Mouse (Mus musculus) midbrain, embryonic 16.5 days (tissue): ENCODE measurements around the gene Grid2. TPM values are rescaled to one million over a fixed set of nuclear protein-coding genes. Genes with fewer than 3 reads are reported as not detected.

Experiments used
- ATAC-seq: fragments of 200-750 bp; cut with Nextera tagmentation; 2 replicates; pipeline ENCODE4 v1.8.0; 2017; ENCODE audit warnings: moderate TSS enrichment
- H3K27ac ChIP-seq: fragments of 300-500 bp; sonication (generic); 2 replicates; pipeline ENCODE4 v1.5.1; 2014; ENCODE audit warnings: mild to moderate bottlenecking, low read length, mixed read lengths
- H3K27me3 ChIP-seq: fragments of 300-500 bp; sonication (generic); 2 replicates; pipeline ENCODE4 v1.6.1; 2014; ENCODE audit warnings: low read depth, low read length, mixed read lengths; ENCODE audit not compliant: control insufficient read depth, insufficient read depth
- H3K36me3 ChIP-seq: fragments of 300-500 bp; sonication (generic); 2 replicates; pipeline ENCODE4 v1.6.1; 2014; ENCODE audit warnings: mild to moderate bottlenecking, low read length, moderate library complexity, mixed read lengths; ENCODE audit not compliant: control insufficient read depth, insufficient read depth
- H3K4me1 ChIP-seq: fragments of 300-500 bp; sonication (generic); 2 replicates; pipeline ENCODE4 v1.6.1; 2014; ENCODE audit warnings: mild to moderate bottlenecking, low read length, mixed read lengths; ENCODE audit not compliant: control insufficient read depth, insufficient read depth
- H3K4me2 ChIP-seq: fragments of 300-500 bp; sonication (generic); 2 replicates; pipeline ENCODE4 v1.6.1; 2014; ENCODE audit warnings: mild to moderate bottlenecking, low read length, mixed read lengths
- H3K4me3 ChIP-seq: fragments of 300-500 bp; sonication (generic); 2 replicates; pipeline ENCODE4 v1.5.1; 2014; ENCODE audit warnings: low read depth, mild to moderate bottlenecking, low read length, moderate library complexity, mixed read lengths
- H3K9ac ChIP-seq: fragments of 300-500 bp; sonication (generic); 2 replicates; pipeline ENCODE4 v1.6.1; 2014; ENCODE audit warnings: low read depth, low read length, mixed read lengths
- H3K9me3 ChIP-seq: fragments of 300-500 bp; sonication (generic); replicated peaks from 2 replicates; pipeline ENCODE4 v1.6.1; 2014; ENCODE audit warnings: mild to moderate bottlenecking, low read length, mixed read lengths; ENCODE audit not compliant: control insufficient read depth, poor library complexity, severe bottlenecking
- WGBS: fragments of 180-500 bp; shearing (Covaris S2); extraction: QIAGEN DNeasy Blood & Tissue Kit; methylation state at CpG from one replicate; pipeline ENCODE4 v1.1.7; 2014; 5-methylcytosine and 5-hydroxymethylcytosine counted together
- polyA plus RNA-seq: library from polyadenylated mRNA; unstranded; fragments of >200 nt; fragmentation: Nextera tagmentation; extraction: Ambion mirVana; gene quantifications from 2 replicates; pipeline ENCODE4 v1.2.1, GENCODE M21; 2015

The Grid2 gene
- polyA plus RNA-seq, 1 experiment from 2014 or later = 13.8 TPM

DNA sequence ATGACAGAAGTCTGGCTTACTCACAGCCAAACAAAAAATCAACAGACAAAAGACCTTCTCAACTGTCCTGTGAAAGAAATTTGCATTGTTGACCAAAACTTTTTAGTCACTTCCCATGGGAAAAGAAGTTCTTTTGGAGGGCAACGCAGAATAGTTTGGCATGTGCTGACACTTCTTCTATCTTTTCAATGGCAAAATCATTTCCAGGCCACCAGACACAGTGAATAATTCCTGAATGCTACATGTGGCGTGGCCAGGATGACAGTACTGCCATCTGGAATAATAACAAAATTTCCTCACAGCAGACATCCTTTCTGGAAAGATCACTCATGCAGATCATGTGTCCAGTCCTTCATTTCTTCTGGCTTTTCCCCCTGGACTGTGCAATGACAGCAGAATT, 478.1 kb downstream of the Grid2 start:
- 45% methylated on average over 2 of the region's 2 CpGs for WGBS
- ATAC-seq = no peak

DNA sequence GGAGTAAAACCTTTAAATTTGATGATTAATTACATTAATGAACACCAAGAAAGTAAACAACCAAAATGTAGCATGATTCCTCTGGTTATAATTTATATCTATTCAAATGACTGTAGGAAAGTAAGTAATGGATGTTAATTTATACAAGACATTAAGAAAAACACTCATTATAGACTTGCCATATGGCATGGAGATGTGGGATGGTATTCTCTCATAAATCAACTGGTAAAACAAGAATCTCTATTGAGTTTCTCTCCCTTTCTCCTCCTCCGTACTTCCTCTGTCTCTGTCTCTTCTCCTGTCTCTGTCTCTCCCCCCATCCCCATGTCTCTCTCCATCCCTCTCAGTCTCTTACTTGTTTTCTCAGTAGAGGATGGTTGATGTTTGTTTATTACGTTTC, 506.9 kb downstream of the Grid2 start:
- Histone ChIP-seq H3K4me2 (no peak overlapping the region), H3K9me3 (0 out of 2 replicates have a peak, but pooled peaks cover 3% of the 10 kb centered on the region), H3K9ac (no peak overlapping the region), H3K36me3 (no peaks in the 10 kb centered on the region), H3K4me3 (no peak overlapping the region), H3K27ac (no peak overlapping the region), H3K4me1 (no peaks in the 10 kb centered on the region), H3K27me3 (no peaks in the 10 kb centered on the region)
- ATAC-seq = no peak
- WGBS = 83% methylated on average over 2 of the region's 2 CpGs

More for the DNA sequence above, 478.1 kb downstream of the Grid2 start:
- Histone ChIP-seq H3K9me3 (no peaks in the 10 kb centered on the region), H3K36me3 (no peaks in the 10 kb centered on the region), H3K4me2 (no peak overlapping the region), H3K27ac (no peak overlapping the region), H3K4me3 (no peak overlapping the region), H3K27me3 (no peaks in the 10 kb centered on the region), H3K9ac (no peak overlapping the region), H3K4me1 (no peaks in the 10 kb centered on the region)

DNA sequence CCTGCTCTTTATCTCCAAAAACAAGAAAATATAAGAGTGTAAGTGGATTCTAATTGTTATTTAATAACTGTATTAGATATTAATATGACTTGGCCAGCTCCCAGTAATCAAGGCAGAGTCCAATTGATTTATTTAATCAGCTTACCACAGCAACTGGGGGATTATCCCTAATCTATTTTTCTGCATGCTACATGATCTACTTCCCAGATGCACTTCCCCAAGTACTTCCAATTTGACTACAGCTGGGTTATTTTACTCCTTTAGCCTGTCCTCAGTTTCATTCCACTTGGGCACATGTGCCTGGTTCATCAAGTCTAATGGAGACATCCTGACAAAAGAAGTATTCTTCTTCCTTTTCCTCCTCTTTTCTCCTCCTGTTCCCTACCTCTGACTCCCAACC, 539.0 kb downstream of the Grid2 start:
- H3K27me3 ChIP-seq = no peaks in the 10 kb centered on the region
- H3K4me2 ChIP-seq = no peak overlapping the region
- no peak overlapping the region for H3K9ac ChIP-seq

DNA sequence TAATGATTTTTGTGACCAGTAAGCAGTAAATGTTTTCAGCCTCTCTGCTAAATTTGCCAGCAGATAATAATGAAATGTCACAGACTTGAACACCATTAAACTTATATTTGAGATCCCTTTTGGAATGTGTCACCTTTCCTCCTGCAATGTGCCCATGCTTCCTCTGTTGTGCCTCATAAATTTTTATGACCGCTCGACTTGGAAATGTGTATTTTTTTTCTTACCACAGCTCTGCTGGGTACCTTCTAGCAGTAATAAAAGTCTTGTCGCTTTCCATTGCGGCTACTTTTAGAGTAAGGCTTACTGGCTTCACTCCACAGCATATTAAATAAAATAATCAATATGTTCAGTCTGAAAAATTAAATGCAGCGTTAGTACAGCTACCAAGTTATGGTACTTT, 564.6 kb downstream of the Grid2 start:
- ATAC-seq = no peak; the same call in 1 of the 2 replicates
- Histone ChIP-seq H3K4me2 (no peak overlapping the region), H3K27me3 (no peaks in the 10 kb centered on the region), H3K9ac (no peak overlapping the region), H3K9me3 (no peaks in the 10 kb centered on the region), H3K36me3 (no peaks in the 10 kb centered on the region), H3K27ac (no peak overlapping the region), H3K4me1 (no peaks in the 10 kb centered on the region), H3K4me3 (no peak overlapping the region)
- 72% methylated on average over 5 of the region's 5 CpGs for WGBS

More for the DNA sequence above, 539.0 kb downstream of the Grid2 start:
- H3K9me3 ChIP-seq = no peaks in the 10 kb centered on the region
- ATAC-seq = no peak
- H3K36me3 ChIP-seq = no peaks in the 10 kb centered on the region
- no peak overlapping the region for H3K4me3 ChIP-seq
- no peak overlapping the region for H3K27ac ChIP-seq
- H3K4me1 ChIP-seq = no peaks in the 10 kb centered on the region

DNA sequence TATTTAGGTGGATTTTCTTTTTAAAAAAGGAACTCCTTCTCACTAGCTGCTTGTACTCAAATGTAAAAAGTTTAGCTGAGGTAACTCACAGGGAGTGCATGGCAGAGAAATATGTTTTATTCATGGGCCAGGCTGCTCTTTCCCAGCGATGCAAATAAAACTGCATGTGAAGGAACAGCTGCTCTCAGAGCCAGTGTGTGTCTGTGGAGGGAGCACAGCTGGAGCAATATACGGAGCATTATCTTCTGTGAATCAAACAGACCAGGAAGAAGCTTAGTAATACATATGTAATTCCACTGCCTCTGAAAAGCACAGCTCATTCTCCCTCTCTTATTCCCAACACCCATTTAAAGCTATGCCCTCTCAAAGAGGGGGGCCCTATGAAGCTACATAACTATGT, 607.0 kb downstream of the Grid2 start:
- peaks cover 7% of the 10 kb centered on the region for H3K4me1 ChIP-seq
- H3K27me3 ChIP-seq = no peaks in the 10 kb centered on the region
- ATAC-seq = peak; percentile 86
- H3K4me3 ChIP-seq = no peak overlapping the region
- H3K9ac ChIP-seq = no peak overlapping the region
- peak overlapping the region; percentile 9; the same call in 1 of the 2 replicates for H3K4me2 ChIP-seq
- 7% methylated on average over 2 of the region's 2 CpGs for WGBS
- no peak overlapping the region for H3K27ac ChIP-seq
- H3K9me3 ChIP-seq = no peaks in the 10 kb centered on the region
- H3K36me3 ChIP-seq = no peaks in the 10 kb centered on the region

DNA sequence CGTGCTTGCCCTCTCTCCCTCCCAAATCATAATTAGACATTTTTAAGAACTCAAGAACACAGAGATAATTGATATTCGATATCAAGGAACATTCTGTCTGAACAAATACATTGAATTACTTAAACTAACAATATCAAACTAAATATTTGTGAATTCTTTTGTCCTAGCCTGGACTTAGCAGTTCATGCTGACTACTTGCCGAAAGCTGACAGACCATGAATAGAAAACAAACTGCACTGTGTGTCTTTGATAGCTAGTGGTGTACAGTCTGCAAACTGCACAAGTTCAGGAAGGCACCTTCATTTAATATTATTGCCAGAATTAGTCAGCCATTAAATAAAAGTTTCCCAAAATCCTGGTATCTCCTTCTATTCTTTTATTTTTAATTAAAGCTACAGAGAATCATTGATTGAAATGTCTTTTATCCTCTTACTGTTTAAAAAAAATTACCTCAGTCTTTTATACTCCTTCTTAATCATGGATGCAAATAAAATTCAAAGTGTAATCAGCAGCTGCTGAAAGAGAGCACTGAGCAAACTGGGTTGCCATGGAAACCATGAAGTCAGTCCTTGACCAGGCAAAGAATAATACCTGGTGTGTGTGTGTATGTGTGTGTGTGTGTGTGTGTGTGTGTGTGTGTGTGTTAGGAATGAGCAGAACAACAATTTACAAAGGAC, 621.5 kb downstream of the Grid2 start:
- Histone ChIP-seq H3K9me3 (no peaks in the 10 kb centered on the region), H3K36me3 (no peaks in the 10 kb centered on the region), H3K27ac (peak overlapping the region; percentile 71), H3K4me1 (peaks cover 11% of the 10 kb centered on the region), H3K4me3 (no peak overlapping the region), H3K9ac (no peak overlapping the region), H3K27me3 (no peaks in the 10 kb centered on the region), H3K4me2 (no peak overlapping the region)
- 33% methylated on average over 3 of the region's 3 CpGs for WGBS
- ATAC-seq = peak; percentile 96

DNA sequence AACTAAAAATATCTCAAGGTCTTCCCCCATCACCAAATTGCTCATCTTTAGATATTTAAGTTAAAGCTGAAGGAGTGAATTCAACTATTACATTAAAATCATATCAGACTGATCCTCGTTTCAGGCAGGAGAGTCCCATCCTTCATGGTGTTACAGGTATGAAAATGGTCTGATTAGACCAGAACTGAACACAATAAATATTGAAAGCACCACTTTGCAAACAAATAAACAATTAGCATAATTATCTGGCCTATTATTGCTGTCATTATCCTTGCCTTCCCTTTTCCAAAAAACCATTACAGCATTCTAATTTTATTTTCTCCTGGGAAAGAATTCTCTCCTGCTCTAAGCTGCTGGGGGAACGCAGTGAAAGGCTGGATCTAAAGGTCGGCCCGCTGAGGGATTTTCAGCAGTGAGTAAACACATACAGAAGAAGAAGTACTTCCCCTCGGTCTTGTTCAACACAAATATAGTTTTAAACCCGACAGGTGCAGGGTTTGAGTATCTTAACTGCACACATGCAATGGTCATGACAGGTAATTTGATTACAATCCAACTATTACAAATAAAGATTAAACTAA, 622.2 kb downstream of the Grid2 start:
- ATAC-seq = peak; percentile 66; the same call in 1 of the 2 replicates
- Histone ChIP-seq H3K4me2 (no peak overlapping the region), H3K4me3 (no peak overlapping the region), H3K9me3 (no peaks in the 10 kb centered on the region), H3K27ac (peak overlapping the region; percentile 71), H3K36me3 (no peaks in the 10 kb centered on the region), H3K9ac (no peak overlapping the region), H3K27me3 (no peaks in the 10 kb centered on the region), H3K4me1 (peaks cover 11% of the 10 kb centered on the region)
- 20% methylated on average over 6 of the region's 6 CpGs for WGBS

DNA sequence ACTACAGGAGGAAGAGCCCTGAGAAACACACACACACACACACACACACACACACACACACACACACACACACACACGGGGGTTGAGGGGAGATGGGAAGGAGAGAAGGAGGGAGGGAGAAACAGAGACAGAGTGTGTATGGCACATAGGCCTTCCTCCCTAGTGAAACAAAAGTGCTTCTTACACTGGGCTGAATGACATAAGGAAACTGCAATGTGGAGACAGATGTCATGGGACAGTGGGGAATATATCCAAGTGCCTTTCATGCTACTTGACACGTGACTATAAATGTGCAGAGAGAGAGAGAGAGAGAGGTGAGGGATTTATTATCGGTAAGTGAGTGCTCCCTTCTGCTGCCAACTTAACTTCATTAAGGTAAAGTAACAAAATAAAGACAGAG, 639.0 kb downstream of the Grid2 start:
- H3K9ac ChIP-seq = no peak overlapping the region
- H3K36me3 ChIP-seq = no peaks in the 10 kb centered on the region
- no peak for ATAC-seq
- no peak overlapping the region for H3K4me3 ChIP-seq
- no peaks in the 10 kb centered on the region for H3K27me3 ChIP-seq
- H3K4me1 ChIP-seq = no peaks in the 10 kb centered on the region
- H3K27ac ChIP-seq = no peak overlapping the region
- H3K4me2 ChIP-seq = no peak overlapping the region
- 62% methylated on average over 2 of the region's 3 CpGs for WGBS
- H3K9me3 ChIP-seq = no peaks in the 10 kb centered on the region

DNA sequence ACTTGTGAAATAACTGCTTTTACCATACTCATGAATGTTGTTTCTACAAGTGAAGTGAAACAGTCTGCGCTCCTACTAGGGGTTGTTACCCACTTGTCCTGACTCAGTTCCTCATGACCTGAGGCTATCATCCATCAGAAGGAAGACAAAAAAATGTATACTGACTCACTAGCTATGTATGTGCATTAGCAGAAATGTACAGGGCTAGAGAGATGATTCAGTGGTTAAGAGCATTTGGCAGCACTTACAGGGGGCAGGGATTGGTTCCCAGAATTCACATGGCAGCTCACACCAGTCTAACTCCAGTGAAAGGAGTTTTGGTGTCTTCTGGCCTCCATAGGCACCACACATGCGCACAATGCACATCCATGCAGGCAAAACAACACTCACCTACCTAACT, 642.5 kb downstream of the Grid2 start:
- no peak overlapping the region for H3K27ac ChIP-seq
- H3K9ac ChIP-seq = no peak overlapping the region
- no peaks in the 10 kb centered on the region for H3K4me1 ChIP-seq
- no peaks in the 10 kb centered on the region for H3K27me3 ChIP-seq
- no peaks in the 10 kb centered on the region for H3K9me3 ChIP-seq
- H3K36me3 ChIP-seq = no peaks in the 10 kb centered on the region
- no peak for ATAC-seq
- WGBS = 93% methylated on average over 2 of the region's 2 CpGs
- H3K4me2 ChIP-seq = no peak overlapping the region
- H3K4me3 ChIP-seq = no peak overlapping the region
